Mouse (Mus musculus) testis, adult 2 months (tissue): ENCODE measurements around the gene Clcn6. TPM values are rescaled to one million over a fixed set of nuclear protein-coding genes. Genes with fewer than 3 reads are reported as not detected.
A peak's percentile ranks its signal among the peaks of the same experiment; 100 is the strongest.
"Not testable (repeated sequence)": the region's sequence is repeated elsewhere in the genome, so short reads cannot be mapped to it uniquely, and the experiment has no call there.

Experiments used
- H3K27ac ChIP-seq: fragments of 200-500 bp; 2 replicates; pipeline ENCODE4 v1.5.1; 2012; ENCODE audit warnings: low read depth, low read length; ENCODE audit not compliant: control insufficient read depth, insufficient read depth
- H3K27me3 ChIP-seq: fragments of 200-500 bp; 2 replicates; pipeline ENCODE4 v1.6.1; 2012; ENCODE audit warnings: mild to moderate bottlenecking, low read length, moderate library complexity; ENCODE audit not compliant: control insufficient read depth, insufficient read depth
- H3K36me3 ChIP-seq: fragments of 200-500 bp; 2 replicates; pipeline ENCODE4 v1.6.1; 2012; ENCODE audit warnings: mild to moderate bottlenecking, low read length; ENCODE audit not compliant: control insufficient read depth, insufficient read depth
- H3K4me1 ChIP-seq: fragments of 200-500 bp; 2 replicates; pipeline ENCODE4 v1.6.1; 2012; ENCODE audit warnings: low read length; ENCODE audit not compliant: control insufficient read depth, insufficient read depth
- H3K4me3 ChIP-seq: fragments of 200-500 bp; 2 replicates; pipeline ENCODE4 v1.5.1; 2012; ENCODE audit warnings: low read depth, mild to moderate bottlenecking, low read length, moderate library complexity, mixed read lengths; ENCODE audit not compliant: control insufficient read depth
- CTCF ChIP-seq: fragments of 200-500 bp; IDR thresholded peaks from 2 replicates; pipeline ENCODE4 v1.5.1; 2012; ENCODE audit warnings: low read depth, mild to moderate bottlenecking, inconsistent platforms, low read length, moderate library complexity; ENCODE audit not compliant: control insufficient read depth, insufficient read depth, insufficient replicate concordance
- POLR2A ChIP-seq: fragments of 200-500 bp; IDR thresholded peaks from 2 replicates; pipeline ENCODE4 v1.6.1; 2012; ENCODE audit warnings: low read depth, mild to moderate bottlenecking, inconsistent platforms, low read length, moderate library complexity; ENCODE audit not compliant: control insufficient read depth
- polyA plus RNA-seq: library from polyadenylated mRNA; depleted of rRNA; stranded (reverse); fragments of >200 nt; gene quantifications from 2 replicates; pipeline ENCODE4 v1.2.3, GENCODE M21; 2012

Gene Clcn6
- polyA plus RNA-seq, 1 experiment = 12.7 TPM

DNA sequence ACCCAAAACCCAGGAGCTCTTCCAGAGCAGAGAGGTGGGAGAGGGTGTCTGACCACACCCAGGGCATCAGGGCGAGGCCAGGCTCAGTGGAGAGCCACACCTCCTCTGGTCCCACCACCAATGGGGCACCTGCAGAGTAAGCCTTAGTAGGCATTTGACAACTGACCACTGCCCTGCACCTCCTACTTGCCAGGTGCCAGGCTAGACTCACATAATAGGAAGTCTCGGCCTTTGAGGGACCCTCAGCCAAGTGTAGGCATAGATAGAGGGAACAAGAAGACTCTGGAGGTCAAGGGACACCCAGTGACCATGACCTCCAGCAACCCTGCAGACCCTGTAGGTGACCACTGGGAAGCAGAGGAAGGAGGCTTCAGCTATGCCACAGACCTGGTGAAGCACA lies 5.5 kb upstream of the Clcn6 start:
- no peaks in the 10 kb centered on the region; the same call in none of the 2 replicates for H3K36me3 ChIP-seq
- no peak overlapping the region for H3K27ac ChIP-seq
- peaks cover 5% of the 10 kb centered on the region for H3K4me1 ChIP-seq
- no peaks in the 10 kb centered on the region for H3K27me3 ChIP-seq
- TF ChIP-seq CTCF (no peak), POLR2A (no peak)
- H3K4me3 ChIP-seq = no peak overlapping the region

DNA sequence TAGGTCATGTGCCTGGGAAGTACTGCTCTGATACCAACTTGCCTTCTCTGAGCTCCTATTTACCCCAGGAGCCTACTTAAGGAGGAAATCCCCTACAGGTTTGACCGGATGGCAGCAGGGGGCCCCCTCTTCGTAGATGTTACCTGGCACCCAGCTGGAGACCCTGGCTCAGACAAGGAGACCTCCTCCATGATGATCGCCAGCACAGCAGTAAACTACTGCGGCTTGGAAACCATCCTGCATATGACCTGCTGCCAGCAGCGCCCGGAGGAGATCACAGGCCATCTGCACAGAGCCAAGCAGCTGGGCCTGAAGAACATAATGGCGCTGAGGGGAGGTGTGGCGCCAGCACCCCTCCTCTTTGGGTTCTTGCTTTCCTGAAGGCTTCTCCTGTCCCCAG lies 4.7 kb upstream of the Clcn6 start:
- H3K4me1 ChIP-seq, H3K27ac ChIP-seq, H3K36me3 ChIP-seq, H3K27me3 ChIP-seq, H3K4me3 ChIP-seq: not testable (repeated sequence)

DNA sequence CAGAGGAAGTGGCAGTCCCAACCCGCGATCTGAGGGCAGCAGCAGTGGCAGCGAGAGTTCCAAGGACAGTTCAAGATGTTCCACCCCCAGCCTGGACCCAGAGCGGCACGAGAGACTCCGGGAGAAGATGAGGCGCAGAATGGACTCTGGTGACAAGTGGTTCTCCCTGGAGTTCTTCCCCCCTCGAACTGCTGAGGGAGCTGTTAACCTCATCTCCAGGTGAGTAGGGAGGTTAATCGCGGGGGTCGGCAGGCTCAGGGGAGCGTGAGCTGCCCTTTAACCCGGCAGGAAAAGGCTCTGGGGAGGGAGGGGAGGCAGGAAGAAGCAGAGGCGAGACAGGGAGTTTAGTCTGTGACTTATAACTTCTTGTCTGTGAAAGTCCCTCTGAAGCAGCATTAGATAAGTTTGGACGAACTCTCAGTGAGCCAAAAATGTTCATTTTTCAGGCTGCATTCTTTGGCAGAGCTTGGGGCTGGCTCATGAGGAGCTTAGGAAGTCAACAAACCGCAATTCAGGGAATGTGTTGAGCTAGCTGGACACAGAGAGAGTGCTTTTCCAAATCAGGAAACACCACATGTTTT lies 3.1 kb upstream of the Clcn6 start:
- Histone ChIP-seq H3K27me3 (no peaks in the 10 kb centered on the region), H3K4me3 (peak overlapping the region; percentile 53), H3K27ac (peak overlapping the region; percentile 69; the same call in 1 of the 2 replicates), H3K4me1 (peaks cover 9% of the 10 kb centered on the region), H3K36me3 (no peaks in the 10 kb centered on the region; the same call in none of the 2 replicates)
- no peak for TF ChIP-seq POLR2A

DNA sequence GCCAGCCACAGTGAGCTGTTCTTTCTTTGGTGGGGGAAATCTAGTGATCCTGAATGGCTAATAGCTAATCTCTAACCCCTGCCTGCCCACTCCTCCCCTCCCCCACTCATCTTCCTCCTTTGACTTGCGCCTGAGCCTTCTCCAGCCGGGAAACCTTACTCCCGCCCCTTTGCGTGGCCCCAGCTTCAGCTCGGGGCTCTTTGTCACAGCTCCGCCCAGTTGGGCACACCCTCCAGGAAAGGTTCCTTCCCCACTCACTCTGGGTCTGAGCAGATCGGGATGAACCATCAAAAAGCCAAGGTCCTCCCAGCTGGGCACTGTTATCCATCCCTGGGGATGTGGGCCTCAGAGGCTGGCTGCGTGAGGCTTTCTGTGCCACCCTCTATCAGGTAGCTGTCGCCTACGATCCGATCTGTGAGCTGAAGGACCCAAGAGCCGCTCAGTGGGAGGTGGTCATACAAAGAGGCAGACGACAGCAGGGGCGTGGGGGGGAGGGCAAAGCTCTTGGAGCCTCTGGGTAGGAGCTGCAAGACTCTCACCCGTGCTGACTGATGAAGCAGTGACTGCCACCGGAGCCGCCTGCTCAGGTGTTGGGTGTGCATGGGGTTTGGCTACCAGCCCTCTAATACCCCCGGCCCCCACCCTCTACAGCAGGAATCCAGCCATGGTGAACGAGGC lies 2.5 kb upstream of the Clcn6 start:
- Histone ChIP-seq H3K4me3 (peak overlapping the region; percentile 40), H3K27ac (peak overlapping the region; percentile 29; the same call in 1 of the 2 replicates), H3K36me3 (no peaks in the 10 kb centered on the region; the same call in none of the 2 replicates), H3K4me1 (peaks cover 9% of the 10 kb centered on the region), H3K27me3 (no peaks in the 10 kb centered on the region)
- no peak for TF ChIP-seq CTCF
- TF ChIP-seq POLR2A = no peak

DNA sequence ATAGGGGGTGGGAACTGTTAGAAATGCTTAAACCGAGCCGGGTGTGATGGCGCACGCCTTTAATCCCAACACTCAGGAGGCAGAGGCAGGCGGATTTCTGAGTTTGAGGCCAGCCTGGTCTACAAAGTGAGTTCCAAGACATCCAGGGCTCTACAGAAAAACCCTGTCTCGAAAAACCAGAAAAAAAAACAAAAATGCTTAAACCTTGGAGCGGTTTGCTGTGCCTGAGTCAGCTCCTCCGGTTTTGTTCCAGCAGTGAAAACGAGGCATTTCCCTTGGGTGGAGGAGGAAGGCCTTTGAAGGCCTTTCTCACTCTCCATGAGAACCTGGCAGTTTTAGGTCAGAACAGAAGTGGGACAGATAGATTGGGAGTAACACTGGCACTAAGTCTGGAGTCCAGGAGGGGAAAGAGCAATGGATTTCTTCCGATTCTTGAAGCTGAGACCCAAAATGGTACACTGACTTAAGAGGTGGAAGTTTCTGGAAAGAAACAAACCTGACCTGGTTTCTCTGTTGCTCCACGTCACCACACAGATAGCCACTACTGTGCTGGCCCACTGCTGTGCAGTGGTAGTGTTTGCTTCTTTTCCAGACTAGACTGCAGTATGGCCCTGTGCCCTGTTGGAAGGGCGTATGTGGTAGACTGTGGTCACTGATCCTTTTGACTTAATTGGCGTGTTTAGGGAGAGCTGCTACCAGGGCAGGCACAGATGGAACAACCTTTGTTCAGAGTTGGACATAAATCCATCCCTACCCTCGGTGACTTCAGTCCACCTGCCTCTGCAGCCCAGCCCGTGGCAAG lies 1.6 kb upstream of the Clcn6 start:
- Histone ChIP-seq H3K27me3 (no peaks in the 10 kb centered on the region), H3K27ac (peak overlapping the region; percentile 55), H3K4me3 (peak overlapping the region; percentile 93), H3K4me1 (peaks cover 9% of the 10 kb centered on the region), H3K36me3 (no peaks in the 10 kb centered on the region; the same call in none of the 2 replicates)
- no peak for TF ChIP-seq POLR2A
- TF ChIP-seq CTCF = no peak

DNA sequence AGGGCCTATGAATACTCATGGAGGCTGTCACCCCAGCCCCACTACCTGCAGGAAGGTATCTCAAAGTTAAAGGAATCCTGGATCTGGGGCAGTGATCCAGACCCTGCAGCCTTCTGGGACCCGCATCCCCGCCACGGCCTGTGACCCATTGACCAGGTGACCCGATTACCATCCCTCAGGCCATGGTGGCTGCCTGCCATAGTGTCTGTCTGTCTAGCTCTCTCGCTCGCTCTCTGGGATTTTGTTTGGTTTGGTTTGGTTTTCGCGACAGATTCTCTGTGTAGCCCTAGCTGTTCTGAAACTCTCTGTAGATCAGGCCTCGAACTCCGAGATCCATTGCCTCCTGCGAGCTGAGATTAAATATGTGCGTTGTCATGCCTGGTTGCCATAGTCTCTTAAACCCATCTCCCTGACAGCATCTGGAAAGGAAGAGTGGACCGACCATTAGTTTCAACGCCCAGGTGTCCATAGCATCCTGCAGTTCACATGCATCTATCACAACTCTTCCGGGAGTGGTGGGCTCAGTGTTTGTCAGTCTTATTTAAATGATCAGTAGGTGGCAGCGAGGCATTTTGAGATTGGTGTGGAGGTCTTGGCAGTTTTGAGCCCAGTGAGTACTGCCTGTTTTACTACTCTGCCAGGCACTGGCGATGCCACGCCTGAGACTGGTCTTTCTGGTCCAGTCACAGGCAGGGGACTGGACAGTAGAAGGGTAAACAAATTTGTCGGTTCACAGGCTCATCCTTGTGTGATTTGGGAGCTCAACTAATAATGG lies 820 bp upstream of the Clcn6 start:
- Histone ChIP-seq H3K4me1 (peaks cover 9% of the 10 kb centered on the region), H3K27me3 (no peaks in the 10 kb centered on the region), H3K27ac (peak overlapping the region; percentile 73), H3K36me3 (no peaks in the 10 kb centered on the region; the same call in none of the 2 replicates), H3K4me3 (peak overlapping the region; percentile 93)
- no peak for TF ChIP-seq CTCF

DNA sequence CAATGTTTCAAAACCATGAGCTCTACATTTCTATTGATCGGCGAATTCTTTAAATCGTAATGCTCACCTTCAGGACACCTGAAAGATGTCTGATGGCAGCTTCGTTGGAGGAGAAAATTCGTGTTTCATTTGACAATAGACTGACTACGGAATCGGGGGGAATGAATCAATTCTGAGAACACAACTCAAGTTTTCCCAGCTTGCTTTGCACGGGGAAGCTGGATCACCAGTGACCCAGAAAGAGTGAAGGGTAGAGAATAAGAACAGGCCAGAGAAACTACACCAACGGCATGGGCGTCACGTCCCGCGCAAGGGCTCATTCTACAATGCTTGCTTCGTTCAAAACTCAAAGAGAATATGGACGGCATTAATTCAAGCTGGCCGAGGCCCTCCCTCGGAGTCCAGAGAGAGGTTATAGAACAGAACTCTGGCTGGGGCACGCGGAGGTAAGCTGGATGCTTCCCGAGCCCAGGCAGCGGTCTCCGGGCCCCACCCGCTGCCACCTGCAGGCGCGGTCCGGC lies 482 bp downstream of the Clcn6 start:
- H3K27me3 ChIP-seq = no peaks in the 10 kb centered on the region
- peak overlapping the region; percentile 93 for H3K4me3 ChIP-seq
- H3K27ac ChIP-seq = peak overlapping the region; percentile 91
- no peaks in the 10 kb centered on the region; the same call in none of the 2 replicates for H3K36me3 ChIP-seq
- TF ChIP-seq POLR2A (no peak; the same call in 1 of the 2 replicates), CTCF (no peak)
- peaks cover 9% of the 10 kb centered on the region for H3K4me1 ChIP-seq
